Mouse (Mus musculus): ENCODE data around the gene Capn12. TPM values are rescaled to one million over a fixed set of nuclear protein-coding genes. Genes with fewer than 3 reads are reported as not detected.
"Not testable (repeated sequence)": the region's sequence is repeated elsewhere in the genome, so short reads cannot be mapped to it uniquely, and the experiment has no call there.

Gene Capn12
- total and polyA plus RNA-seq, 2 experiments from 2014 or later, result 0.53 TPM; not detected in 1

GRCm38 (mm10) chr7:28865481-28866300 lies 15.5 kb upstream of the Capn12 start:
- TF ChIP-seq CTCF (IDR thresholded peaks at IDR 0.05; ENCODE audit: low read depth), result peak; percentile 41; the same call in 1 of the 2 replicates
- DNase-seq (ENCODE audit: low spot score), result peak; percentile 70
- ATAC-seq, result peak; percentile 53
- Histone ChIP-seq H3K4me2 (ENCODE audit: low read depth, low read length) (peak overlapping the region; percentile 38), H3K27me3 (ENCODE audit: insufficient read depth, low read length) (no peaks in the 10 kb centered on the region), H3K4me3 (ENCODE audit: low read length) (peak overlapping the region; percentile 11; the same call in 1 of the 2 replicates), H3K9ac (replicated peaks; ENCODE audit: low read length) (no peak overlapping the region), H3K27ac (no peak overlapping the region), H3K4me1 (ENCODE audit: insufficient read depth, low read length) (no peaks in the 10 kb centered on the region), H3K9me3 (ENCODE audit: low read length) (no peaks in the 10 kb centered on the region), H3K36me3 (ENCODE audit: insufficient read depth, low read length) (no peaks in the 10 kb centered on the region)
- WGBS, result 47% methylated on average over 33 of the region's 33 CpGs

- Histone ChIP-seq H3K36me3 (ENCODE audit: insufficient read depth, low read length) (no peaks in the 10 kb centered on the region), H3K27me3 (ENCODE audit: insufficient read depth, low read length) (no peaks in the 10 kb centered on the region), H3K4me2 (ENCODE audit: low read depth, low read length) (no peak overlapping the region), H3K27ac (no peak overlapping the region), H3K4me1 (ENCODE audit: insufficient read depth, low read length) (no peaks in the 10 kb centered on the region), H3K9ac (replicated peaks; ENCODE audit: low read length) (no peak overlapping the region), H3K4me3 (ENCODE audit: low read length) (no peak overlapping the region), H3K9me3 (ENCODE audit: low read length) (no peaks in the 10 kb centered on the region)
- ATAC-seq (peak; percentile 28; the same call in 1 of the 2 replicates), DNase-seq (ENCODE audit: low spot score) (no peak)
- 94% methylated on average over 28 of the region's 28 CpGs for WGBS
- no peak for TF ChIP-seq CTCF (IDR thresholded peaks at IDR 0.05; ENCODE audit: low read depth)
Observed at GRCm38 (mm10) chr7:28866769-28867507, 14.3 kb upstream of the Capn12 start.

GRCm38 (mm10) chr7:28867508-28868340 lies 13.5 kb upstream of the Capn12 start:
- H3K27ac ChIP-seq; H3K9me3 ChIP-seq (ENCODE audit: low read length); H3K4me3 ChIP-seq (ENCODE audit: low read length); H3K36me3 ChIP-seq (ENCODE audit: insufficient read depth, low read length); H3K4me1 ChIP-seq (ENCODE audit: insufficient read depth, low read length); H3K27me3 ChIP-seq (ENCODE audit: insufficient read depth, low read length); H3K9ac ChIP-seq (replicated peaks; ENCODE audit: low read length): not testable (repeated sequence)
- TF ChIP-seq CTCF (IDR thresholded peaks at IDR 0.05; ENCODE audit: low read depth), result peak; percentile 72
- DNase-seq (ENCODE audit: low spot score) (peak; percentile 71), ATAC-seq (peak; percentile 57)
- H3K4me2 ChIP-seq (ENCODE audit: low read depth, low read length), result 0 out of 2 replicates have a peak overlapping the region, but pooled peaks have one; percentile 16
- 27% methylated on average over 23 of the region's 23 CpGs for WGBS

- H3K4me3 ChIP-seq (ENCODE audit: low read length), result no peak overlapping the region
- ATAC-seq (no peak), DNase-seq (ENCODE audit: low spot score) (no peak)
- H3K4me2 ChIP-seq (ENCODE audit: low read depth, low read length), result no peak overlapping the region
- no peak for TF ChIP-seq CTCF (IDR thresholded peaks at IDR 0.05; ENCODE audit: low read depth)
- no peaks in the 10 kb centered on the region for H3K9me3 ChIP-seq (ENCODE audit: low read length)
- H3K36me3 ChIP-seq (ENCODE audit: insufficient read depth, low read length), result no peaks in the 10 kb centered on the region
- no peaks in the 10 kb centered on the region for H3K27me3 ChIP-seq (ENCODE audit: insufficient read depth, low read length)
- no peak overlapping the region for H3K27ac ChIP-seq
- H3K4me1 ChIP-seq (ENCODE audit: insufficient read depth, low read length), result no peaks in the 10 kb centered on the region
- WGBS, result 87% methylated on average over 24 of the region's 24 CpGs
- no peak overlapping the region for H3K9ac ChIP-seq (replicated peaks; ENCODE audit: low read length)
Observed at GRCm38 (mm10) chr7:28870901-28871664, 10.1 kb upstream of the Capn12 start.

- H3K36me3 ChIP-seq (ENCODE audit: insufficient read depth, low read length), result no peaks in the 10 kb centered on the region
- no peak overlapping the region for H3K27ac ChIP-seq
- no peak for TF ChIP-seq CTCF (IDR thresholded peaks at IDR 0.05; ENCODE audit: low read depth)
- no peak overlapping the region for H3K4me3 ChIP-seq (ENCODE audit: low read length)
- H3K9me3 ChIP-seq (ENCODE audit: low read length), result no peaks in the 10 kb centered on the region
- H3K4me2 ChIP-seq (ENCODE audit: low read depth, low read length), result no peak overlapping the region
- H3K9ac ChIP-seq (replicated peaks; ENCODE audit: low read length), result no peak overlapping the region
- WGBS, result 88% methylated on average over 2 of the region's 2 CpGs
- H3K27me3 ChIP-seq (ENCODE audit: insufficient read depth, low read length), result no peaks in the 10 kb centered on the region
- ATAC-seq (no peak), DNase-seq (ENCODE audit: low spot score) (no peak)
- no peaks in the 10 kb centered on the region for H3K4me1 ChIP-seq (ENCODE audit: insufficient read depth, low read length)
Observed at GRCm38 (mm10) chr7:28874565-28874964, 6.7 kb upstream of the Capn12 start.

- H3K9me3 ChIP-seq (ENCODE audit: low read length), result no peaks in the 10 kb centered on the region
- no peak for DNase-seq (ENCODE audit: low spot score)
- H3K27me3 ChIP-seq (ENCODE audit: insufficient read depth, low read length), result no peaks in the 10 kb centered on the region
- no peak overlapping the region for H3K27ac ChIP-seq
- WGBS, result 74% methylated on average over 4 of the region's 4 CpGs
- no peak overlapping the region for H3K4me2 ChIP-seq (ENCODE audit: low read depth, low read length)
- H3K4me3 ChIP-seq (ENCODE audit: low read length), result no peak overlapping the region
- no peaks in the 10 kb centered on the region for H3K36me3 ChIP-seq (ENCODE audit: insufficient read depth, low read length)
- H3K4me1 ChIP-seq (ENCODE audit: insufficient read depth, low read length), result no peaks in the 10 kb centered on the region
- ATAC-seq, result no peak
- H3K9ac ChIP-seq (replicated peaks; ENCODE audit: low read length), result no peak overlapping the region
- TF ChIP-seq CTCF (IDR thresholded peaks at IDR 0.05; ENCODE audit: low read depth), result no peak
Observed at GRCm38 (mm10) chr7:28876099-28876498, 5.1 kb upstream of the Capn12 start.

Measured in hindbrain, postnatal 0 days (tissue).